Mouse (Mus musculus) liver, embryonic 14.5 days (tissue): Measurements from ENCODE around the gene Prss42.
"Not testable (repeated sequence)": the region's sequence is repeated elsewhere in the genome, so short reads cannot be mapped to it uniquely, and the experiment has no call there.

ENCODE experiments used
- CTCF ChIP-seq: IDR thresholded peaks from 2 replicates; pipeline ENCODE4 v1.5.1; 2016; ENCODE audit warnings: antibody characterized with exemption, low read depth, control low read depth
- EP300 ChIP-seq: IDR thresholded peaks from 2 replicates; pipeline ENCODE4 v1.6.1; 2016; ENCODE audit warnings: antibody characterized with exemption, low read depth

DNA sequence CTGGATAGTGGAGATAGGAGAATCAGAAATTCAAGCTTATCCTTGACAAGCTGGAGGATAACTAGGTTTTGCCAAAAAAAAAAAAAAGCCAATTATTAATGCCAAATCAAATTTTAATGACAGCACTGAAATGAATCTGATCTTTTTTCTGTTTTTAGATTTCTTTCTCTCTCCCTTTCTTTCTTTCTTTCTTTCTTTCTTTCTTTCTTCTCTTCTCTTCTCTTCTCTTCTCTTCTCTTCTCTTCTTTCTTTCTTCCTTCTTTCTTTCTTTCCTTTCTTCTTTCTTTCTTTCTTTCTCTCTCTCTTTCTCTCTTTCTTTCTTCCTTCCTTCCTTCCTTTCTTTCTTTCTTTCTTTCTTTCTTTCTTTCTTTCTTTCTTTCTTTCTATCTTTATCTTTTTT is 22.6 kb downstream of the Prss42 start:
- TF ChIP-seq EP300, CTCF: not testable (repeated sequence)
